Mouse (Mus musculus): ENCODE data around the gene Haus3. TPM values are rescaled to one million over a fixed set of nuclear protein-coding genes. Genes with fewer than 3 reads are reported as not detected.
A peak's percentile ranks its signal among the peaks of the same experiment; 100 is the strongest.

Haus3 gene
- total RNA-seq, 4 experiments from 2014 or later = 6.0 to 11.1 (median 6.8) TPM

DNA sequence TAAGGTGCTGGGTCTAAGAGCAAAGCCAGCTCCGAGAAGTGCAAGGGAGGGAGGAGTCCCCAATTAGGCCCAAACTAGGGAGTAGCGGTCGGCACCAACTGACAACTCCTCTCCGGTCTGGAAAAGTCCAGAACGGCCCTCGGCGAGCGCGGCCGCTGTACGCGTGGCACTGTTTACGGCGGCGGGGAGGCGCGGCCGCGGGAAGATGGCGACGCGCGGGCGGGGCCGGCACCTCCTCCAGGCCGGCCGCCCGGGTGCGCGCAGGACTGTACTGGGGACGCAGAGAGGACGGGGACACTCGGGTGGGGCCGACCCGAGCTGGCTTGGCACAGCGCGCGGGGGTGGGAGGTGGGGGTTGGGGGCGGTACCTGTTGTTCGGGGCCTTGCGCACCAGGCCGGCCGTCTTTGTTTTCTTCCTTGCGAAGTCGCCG, 17.6 kb upstream of the Haus3 start:
- DNase-seq (ENCODE audit: low spot score in 2 of 2) = no peak

- no peak for DNase-seq (ENCODE audit: low spot score in 2 of 2)
Observed at GRCm38 (mm10) chr5:34186391-34186790, 17.1 kb upstream of the Haus3 start.

DNA sequence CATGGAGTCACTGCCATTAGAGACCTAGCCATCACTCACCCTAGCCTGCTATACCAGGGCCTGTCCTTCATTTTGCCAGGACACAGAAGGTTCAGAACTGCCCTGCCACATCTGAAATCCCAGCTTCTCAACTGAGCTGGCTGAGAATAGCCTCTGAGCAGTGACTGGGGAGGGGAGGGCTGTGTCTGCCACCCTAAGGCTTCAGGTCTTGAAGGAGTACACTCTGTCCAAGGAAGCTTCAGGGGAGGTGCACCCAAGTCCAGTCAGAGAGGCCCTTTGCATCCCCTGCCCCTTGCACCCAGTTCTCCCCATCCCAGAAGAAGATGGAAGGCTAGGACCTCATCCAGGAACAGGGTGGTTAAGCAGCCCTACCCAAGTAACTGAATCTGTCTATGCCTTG, 16.5 kb upstream of the Haus3 start:
- no peak for DNase-seq (ENCODE audit: low spot score in 2 of 2)

DNA sequence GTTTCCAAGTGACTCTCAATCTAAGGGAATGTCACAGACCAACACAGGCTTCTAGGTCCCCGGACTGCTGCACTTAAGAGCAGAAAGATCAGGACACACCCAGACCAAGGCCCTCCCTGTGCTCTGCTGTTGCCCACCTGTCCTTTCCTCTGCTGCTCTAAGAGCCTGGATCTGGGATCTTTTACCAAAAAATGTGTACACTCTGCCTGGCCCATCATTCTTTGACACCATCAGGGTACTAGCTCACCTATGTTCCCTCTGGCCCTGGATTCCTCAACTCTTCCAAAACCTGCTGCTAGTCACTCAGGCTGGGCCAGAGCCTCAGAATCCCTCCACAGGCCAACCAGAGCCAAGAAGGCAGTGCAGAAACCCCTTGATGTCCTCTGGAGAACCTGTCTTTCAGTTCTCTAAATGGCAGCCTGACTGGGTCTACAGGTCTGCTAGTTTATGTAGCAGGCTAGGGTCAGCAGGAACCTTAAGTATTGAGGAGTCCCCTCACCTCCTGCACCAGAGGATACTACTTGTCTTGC, 15.8 kb upstream of the Haus3 start:
- DNase-seq (ENCODE audit: low spot score in 2 of 2) = peak in 1 of 2 experiments; percentile 5

- no peak for DNase-seq (ENCODE audit: low spot score in 2 of 2)
Observed at GRCm38 (mm10) chr5:34183976-34184375, 14.6 kb upstream of the Haus3 start.

DNA sequence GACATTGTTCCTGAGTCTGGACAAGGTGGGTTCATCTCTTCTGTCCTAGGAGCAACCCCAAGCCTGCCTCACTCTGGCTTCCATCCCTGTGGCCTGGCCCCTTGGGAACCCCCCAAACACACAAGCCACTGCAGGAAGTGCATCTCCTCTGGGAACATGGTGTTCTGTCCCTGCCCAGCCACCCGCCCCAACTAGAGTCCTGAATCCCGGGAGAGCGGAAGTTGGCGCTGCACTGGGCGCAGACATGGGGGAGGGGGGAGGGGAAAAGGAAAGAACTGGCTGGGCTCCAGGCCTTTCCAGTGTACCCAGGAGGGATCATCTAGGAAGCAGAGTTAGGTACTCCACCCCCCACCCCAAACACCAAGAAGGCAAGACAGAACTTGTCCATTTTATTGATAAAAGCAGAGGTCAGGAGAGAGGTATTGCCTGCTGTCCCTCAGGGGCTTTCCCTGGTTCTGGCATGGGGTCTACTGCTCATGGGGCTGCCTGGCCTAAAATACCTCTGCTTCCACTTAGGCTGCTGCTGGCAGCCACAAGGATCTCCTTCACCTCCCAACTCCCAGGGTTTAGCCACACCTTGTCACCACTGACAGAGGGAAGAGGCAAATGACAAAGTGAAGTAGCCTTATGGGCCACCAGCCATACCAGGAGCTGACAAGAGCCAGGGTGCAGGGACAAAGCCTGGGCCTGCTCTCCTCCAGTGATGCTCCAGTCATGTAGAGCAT, 14.0 kb upstream of the Haus3 start:
- DNase-seq (ENCODE audit: low spot score in 2 of 2) = peak in 1 of 2 experiments; percentile 20

DNA sequence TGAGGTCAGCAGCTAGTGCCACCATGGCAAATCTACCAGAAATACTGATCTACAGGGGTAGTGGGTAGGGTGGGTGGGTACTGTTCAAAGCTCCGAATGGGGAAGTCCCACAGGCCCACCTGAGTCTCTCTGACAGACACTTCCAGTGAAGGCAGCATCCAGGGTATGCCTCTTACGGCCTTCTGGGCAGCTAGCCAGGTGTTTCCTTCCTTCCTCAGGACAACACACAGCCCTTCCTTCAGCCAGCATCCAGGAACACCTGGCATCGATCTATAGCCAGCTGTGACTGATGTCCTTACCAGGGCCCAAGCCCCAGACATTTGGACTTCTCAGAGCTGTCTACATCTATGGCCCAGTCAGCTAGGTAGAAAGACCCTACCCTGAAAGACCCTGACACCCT, 13.2 kb upstream of the Haus3 start:
- DNase-seq (ENCODE audit: low spot score in 2 of 2) = peak in 1 of 2 experiments; percentile 10

DNA sequence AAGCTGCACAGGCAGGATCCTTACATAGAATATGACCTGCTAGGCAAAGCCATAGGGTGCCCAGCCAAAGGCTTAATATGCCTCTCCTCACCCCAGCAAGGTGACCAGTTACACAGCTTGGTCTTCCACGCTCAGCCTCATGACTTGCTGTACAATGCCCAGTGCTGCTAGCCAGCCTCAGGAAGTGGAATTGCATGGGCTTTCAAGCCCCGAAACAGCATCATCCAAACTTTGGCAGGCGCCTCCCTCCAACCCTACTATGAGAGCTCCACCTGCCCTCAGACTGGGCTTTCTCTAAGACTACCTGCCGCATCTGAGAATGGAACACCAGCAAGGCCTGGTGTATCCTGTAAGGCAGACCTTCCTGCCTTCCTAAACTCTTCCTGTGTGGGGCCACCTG, 8.5 kb upstream of the Haus3 start:
- DNase-seq (ENCODE audit: low spot score in 2 of 2) = peak in 1 of 2 experiments; percentile 2

DNA sequence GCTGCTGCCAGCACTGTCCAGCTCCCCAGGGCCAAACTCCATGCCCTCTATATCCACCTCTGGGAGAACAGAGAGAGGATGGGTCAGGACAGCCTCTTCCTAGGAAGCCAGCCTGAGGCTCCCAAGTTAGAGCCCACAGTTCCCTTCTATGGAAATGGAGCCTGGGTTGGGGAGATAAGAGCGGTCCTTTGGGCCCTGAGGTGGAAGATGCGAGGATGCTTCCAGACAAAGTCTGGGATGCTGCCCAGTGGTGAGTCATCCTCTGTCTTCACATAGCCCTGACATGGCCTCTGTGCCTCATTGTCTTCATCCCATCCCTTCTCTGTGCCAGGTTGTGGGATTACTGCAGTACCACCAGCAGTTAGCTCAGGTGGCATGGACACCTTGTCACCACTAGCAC, 7.8 kb upstream of the Haus3 start:
- DNase-seq (ENCODE audit: low spot score in 2 of 2) = peak in 1 of 2 experiments; percentile 18

GRCm38 (mm10) chr5:34176691-34177090, 7.4 kb upstream of the Haus3 start:
- DNase-seq (ENCODE audit: low spot score in 2 of 2) = no peak

DNA sequence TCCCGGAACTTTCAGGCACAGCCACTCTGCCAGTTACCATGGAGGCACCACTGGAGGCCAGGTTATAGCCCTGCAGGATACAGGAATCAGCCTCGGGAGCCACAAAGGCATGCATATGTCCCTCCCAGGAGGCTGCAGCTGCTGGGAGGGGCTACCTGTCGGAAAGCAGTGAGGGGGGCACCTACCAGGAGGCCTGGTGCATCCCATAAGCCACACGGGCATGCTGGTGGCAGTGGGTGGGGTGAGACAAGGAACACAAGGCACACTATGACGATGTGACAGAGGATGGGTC, 6.0 kb upstream of the Haus3 start:
- DNase-seq (ENCODE audit: low spot score in 2 of 2) = peak in 1 of 2 experiments; percentile 2

GRCm38 (mm10) chr5:34174550-34175402, 5.4 kb upstream of the Haus3 start:
- DNase-seq (ENCODE audit: low spot score in 2 of 2) = peak in 1 of 2 experiments; percentile 2

DNA sequence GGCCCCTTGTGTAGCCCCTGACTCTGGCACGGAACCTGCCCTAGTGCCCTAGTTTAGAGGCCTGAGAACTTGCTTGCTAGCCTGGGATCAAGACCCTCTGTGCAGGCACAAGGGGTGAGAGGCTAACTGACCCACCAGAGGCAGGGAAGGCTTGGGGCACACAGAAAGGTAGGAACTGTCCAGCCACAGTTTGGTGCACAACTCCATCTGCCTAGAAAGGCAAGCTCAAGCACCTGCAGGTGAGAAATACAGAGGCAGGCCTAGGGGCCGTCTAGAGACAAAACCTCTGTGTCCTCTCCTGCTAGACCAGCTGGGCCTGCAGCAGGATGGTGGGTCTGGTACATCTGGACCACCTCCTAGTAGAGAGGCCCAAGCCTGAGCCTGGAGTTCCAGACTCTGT, 4.7 kb upstream of the Haus3 start:
- peak in 1 of 2 experiments; percentile 2 for DNase-seq (ENCODE audit: low spot score in 2 of 2)

DNA sequence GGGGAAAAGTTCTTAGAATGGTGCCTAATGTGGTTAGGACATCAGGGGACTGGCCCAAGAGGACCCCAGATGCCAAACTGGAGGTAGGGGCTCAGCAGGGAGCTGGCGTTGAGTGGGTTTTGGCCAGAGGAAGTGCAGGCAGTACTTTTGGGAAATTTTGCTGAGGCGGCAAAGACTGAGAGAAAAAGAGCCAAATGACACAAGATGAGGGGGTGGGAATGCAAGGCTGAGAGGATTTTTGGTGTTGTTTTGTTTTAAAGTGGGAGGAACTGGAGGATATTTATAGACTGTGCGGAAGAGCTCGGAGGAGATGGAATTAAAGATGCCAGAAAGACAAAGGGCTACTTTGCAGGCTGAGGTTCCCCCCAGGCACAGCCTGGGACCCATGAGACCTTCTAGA, 1.4 kb upstream of the Haus3 start:
- peak in 1 of 2 experiments; percentile 29 for DNase-seq (ENCODE audit: low spot score in 2 of 2)

GRCm38 (mm10) chr5:34169954-34170353, 627 bp upstream of the Haus3 start:
- no peak for DNase-seq (ENCODE audit: low spot score in 2 of 2)

DNA sequence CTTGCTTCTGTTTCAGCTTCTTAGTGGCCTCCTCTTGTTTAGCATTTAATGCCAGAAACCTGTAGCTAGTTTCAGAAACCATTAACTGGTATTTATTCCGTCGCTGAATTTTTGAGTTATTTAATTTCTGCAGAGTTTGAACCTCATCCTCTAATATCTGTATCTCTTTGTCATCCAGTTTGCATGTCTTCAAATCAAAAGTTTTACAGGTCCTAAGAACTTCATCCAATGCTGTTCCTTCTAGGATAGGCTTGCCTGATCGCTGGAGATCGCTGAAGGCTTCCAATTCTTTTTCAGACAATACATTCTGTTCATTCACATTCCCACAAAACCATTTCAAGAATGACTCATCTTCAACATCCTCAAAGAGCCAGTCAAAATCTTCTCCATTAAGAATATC, 1.5 kb downstream of the Haus3 start:
- DNase-seq (ENCODE audit: low spot score in 2 of 2) = no peak

- DNase-seq (ENCODE audit: low spot score in 2 of 2) = no peak
Observed at GRCm38 (mm10) chr5:34165793-34166192, 3.5 kb downstream of the Haus3 start.

- DNase-seq (ENCODE audit: low spot score in 2 of 2) = no peak
Observed at GRCm38 (mm10) chr5:34148476-34148875, 20.9 kb downstream of the Haus3 start.

DNA sequence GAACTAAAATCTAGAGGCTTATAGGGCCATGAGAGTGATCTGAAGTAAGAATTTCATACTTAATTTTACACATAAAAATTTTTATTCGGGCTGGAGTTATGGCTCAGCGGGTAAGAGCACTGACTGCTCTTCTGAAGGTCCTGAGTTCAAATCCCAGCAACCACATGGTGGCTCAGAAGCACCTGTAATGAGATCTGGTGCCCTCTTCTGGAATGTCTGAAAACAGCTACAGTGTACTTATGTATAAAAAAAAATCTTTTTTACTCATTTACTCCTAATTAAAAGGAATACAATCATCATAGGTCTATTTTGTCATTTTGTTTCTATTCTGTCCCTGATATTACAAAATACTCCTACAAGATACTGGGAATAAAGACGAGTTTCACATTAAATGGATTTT, 21.8 kb downstream of the Haus3 start:
- no peak for DNase-seq (ENCODE audit: low spot score in 2 of 2)

GRCm38 (mm10) chr5:34139751-34140150, 29.6 kb downstream of the Haus3 start:
- DNase-seq (ENCODE audit: low spot score in 2 of 2) = peak; percentile 8 to 22

DNA sequence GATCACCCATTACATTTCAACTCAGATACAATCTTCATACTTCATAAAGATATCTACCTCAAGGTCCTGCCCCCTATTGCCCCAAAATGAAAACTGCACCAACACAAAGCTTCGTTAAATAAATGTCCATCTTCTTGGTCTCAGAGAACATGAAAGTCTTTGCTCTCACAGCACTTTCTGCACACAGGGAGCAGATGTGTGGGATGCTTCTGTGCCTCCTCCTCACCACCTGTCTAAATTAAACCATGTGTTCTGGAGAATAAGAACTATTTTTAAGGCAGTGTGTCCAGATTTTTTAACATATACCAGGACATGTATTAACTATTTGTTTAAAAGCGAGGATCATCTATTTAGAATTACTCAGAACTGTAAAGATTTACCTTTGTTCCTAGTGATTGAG, 36.6 kb downstream of the Haus3 start:
- DNase-seq (ENCODE audit: low spot score in 2 of 2) = peak; percentile 7 to 15

GRCm38 (mm10) chr5:34124131-34124530, 45.2 kb downstream of the Haus3 start:
- no peak for DNase-seq (ENCODE audit: low spot score in 2 of 2)
